In genomic region chr19:5567534-5568469, GRCm38 (mm10) we compare ENCODE assay signal across 8 mouse cellular contexts. TPM values are rescaled to one million over a fixed set of nuclear protein-coding genes. Genes with fewer than 3 reads are reported as not detected.
A peak's percentile ranks its signal among the peaks of the same experiment; 100 is the strongest.
DNase-seq lines count a peak whose midpoint lies in the region; ATAC-seq and TF ChIP-seq lines count a peak whose summit lies in the region.

Ap5b1 (plus strand) TSS chr19:5568025.

- H3K4me1 ChIP-seq in E14TG2a.4 (replicated peaks; ENCODE audit: low read depth, low read length): peaks cover 58% of the 10 kb centered on the region
- peaks cover 17% of the 10 kb centered on the region for H3K4me1 ChIP-seq in forebrain, embryonic 13.5 days
- H3K4me1 ChIP-seq in liver, postnatal 0 days (ENCODE audit: insufficient read depth): peaks cover 30% of the 10 kb centered on the region
- H3K4me1 ChIP-seq in neural tube, embryonic 14.5 days (ENCODE audit: control insufficient read depth, insufficient read depth, low read length): 0 out of 2 replicates have a peak, but pooled peaks cover 10% of the 10 kb centered on the region

- peak within 1 kb of the TSS; percentile 91 for H3K4me2 ChIP-seq in forebrain, embryonic 13.5 days
- H3K4me2 ChIP-seq in liver, postnatal 0 days (ENCODE audit: low read depth, low read length): peak within 1 kb of the TSS; percentile 100
- peak within 1 kb of the TSS; percentile 85 for H3K4me2 ChIP-seq in neural tube, embryonic 14.5 days (ENCODE audit: low read depth, low read length)

- peak within 1 kb of the TSS; percentile 84 for H3K27ac ChIP-seq in forebrain, embryonic 13.5 days
- peak within 1 kb of the TSS; percentile 92 for H3K27ac ChIP-seq in liver, postnatal 0 days (ENCODE audit: low read depth)
- H3K27ac ChIP-seq in neural tube, embryonic 14.5 days (ENCODE audit: low read depth, low read length): peak within 1 kb of the TSS; percentile 85

- ATAC-seq in forebrain, embryonic 13.5 days: peak; percentile 90
- peak; percentile 88 for ATAC-seq in liver, postnatal 0 days
- peak; percentile 90 for ATAC-seq in neural tube, embryonic 14.5 days (ENCODE audit: low read depth)

- peaks cover 43% of the 10 kb centered on the region for H3K27me3 ChIP-seq in E14TG2a.4 (ENCODE audit: insufficient read depth, low read length)
- H3K27me3 ChIP-seq in forebrain, embryonic 13.5 days: peaks cover 36% of the 10 kb centered on the region
- H3K27me3 ChIP-seq in liver, postnatal 0 days (ENCODE audit: insufficient read depth, low read length): peaks cover 17% of the 10 kb centered on the region
- peaks cover 3% of the 10 kb centered on the region; the same call in 1 of the 2 replicates for H3K27me3 ChIP-seq in neural tube, embryonic 14.5 days (ENCODE audit: control insufficient read depth, insufficient read depth, low read length)

- WGBS in forebrain, embryonic 13.5 days: under 1% methylated on average over 78 of the region's 102 CpGs
- under 1% methylated on average over 102 of the region's 102 CpGs for WGBS in large intestine, adult 2 months
- WGBS in liver, postnatal 0 days (ENCODE audit: insufficient replicate concordance): under 1% methylated on average over 69 of the region's 102 CpGs
- WGBS in neural tube, embryonic 14.5 days: under 1% methylated on average over 69 of the region's 102 CpGs

- TF ChIP-seq EP300 in liver, postnatal 0 days (IDR thresholded peaks at IDR 0.05; ENCODE audit: low read depth): no peak

- H3K36me3 ChIP-seq in E14TG2a.4 (ENCODE audit: insufficient read depth, low read length): peaks cover 24% of the 10 kb centered on the region
- 0 out of 2 replicates have a peak, but pooled peaks cover 8% of the 10 kb centered on the region for H3K36me3 ChIP-seq in forebrain, embryonic 13.5 days (ENCODE audit: poor library complexity, severe bottlenecking)
- H3K36me3 ChIP-seq in liver, postnatal 0 days (replicated peaks; ENCODE audit: insufficient read depth, low read length): peaks cover 21% of the 10 kb centered on the region
- no peaks in the 10 kb centered on the region for H3K36me3 ChIP-seq in neural tube, embryonic 14.5 days (ENCODE audit: control insufficient read depth, insufficient read depth, low read length)

- intact Hi-C loops in heart, postnatal 10 days (cut with DNase I): loop anchor here (1.0 to 5.0 kb wide), 2 partner anchors 39 to 136 kb away; no protein-coding TSS in a partner anchor

- peak within 1 kb of the TSS; percentile 78 for H3K9ac ChIP-seq in forebrain, embryonic 13.5 days
- H3K9ac ChIP-seq in liver, postnatal 0 days (replicated peaks): peak within 1 kb of the TSS; percentile 78
- peak within 1 kb of the TSS; percentile 78 for H3K9ac ChIP-seq in neural tube, embryonic 14.5 days (replicated peaks; ENCODE audit: low read depth, low read length)

- no peaks in the 10 kb centered on the region for H3K9me3 ChIP-seq in E14TG2a.4 (ENCODE audit: low read length)
- H3K9me3 ChIP-seq in forebrain, embryonic 13.5 days (replicated peaks): no peaks in the 10 kb centered on the region
- no peaks in the 10 kb centered on the region for H3K9me3 ChIP-seq in liver, postnatal 0 days (ENCODE audit: low read length)
- H3K9me3 ChIP-seq in neural tube, embryonic 14.5 days (ENCODE audit: control insufficient read depth, low read length): no peaks in the 10 kb centered on the region

- H3K4me3 ChIP-seq in E14TG2a.4 (replicated peaks; ENCODE audit: low read length): peak within 1 kb of the TSS; percentile 91
- H3K4me3 ChIP-seq in forebrain, embryonic 13.5 days: peak within 1 kb of the TSS; percentile 75
- H3K4me3 ChIP-seq in liver, postnatal 0 days (ENCODE audit: low read depth, low read length): peak within 1 kb of the TSS; percentile 84
- H3K4me3 ChIP-seq in neural tube, embryonic 14.5 days (ENCODE audit: low read depth, low read length): peak within 1 kb of the TSS; percentile 72

- DNase-seq in c-Kit-positive CD71-positive TER-119-positive erythroid progenitor cells, embryonic 14.5 days (ENCODE audit: low spot score): peak; percentile 81
- peak; percentile 94 to 96 for DNase-seq in heart, postnatal 10 days
- DNase-seq in large intestine, adult 2 months (ENCODE audit: low read depth, low spot score): no peak
- DNase-seq in liver, postnatal 0 days: peak; percentile 91
- DNase-seq in testis, postnatal 10 days (ENCODE audit: low spot score): peak; percentile 91

- TF ChIP-seq CTCF in E14TG2a.4 (conservative IDR thresholded peaks at IDR 0.05; ENCODE audit: low read length): peak; percentile 75
- peak; percentile 97 for TF ChIP-seq CTCF in liver, postnatal 0 days (IDR thresholded peaks at IDR 0.05; ENCODE audit: low read depth)

RNA-seq across cellular contexts. Expression of gene Ap5b1, which starts in this region (rescaled TPM):
- 1.4 and 1.7 TPM in 2 replicates for polyA plus RNA-seq in forebrain, embryonic 13.5 days (2015; fragmentation: Nextera tagmentation; extraction: Ambion mirVana)
- total RNA-seq in heart, postnatal 10 days (2021): 1 to 10 TPM; 4.1 to 4.5 TPM
- 11.9 and 19.5 TPM in 2 replicates for polyA plus RNA-seq in large intestine, adult 2 months (2012; rRNA removed)
- 3.1 and 3.4 TPM in 2 replicates for polyA plus RNA-seq in liver, postnatal 0 days (2015; fragmentation: Nextera tagmentation; extraction: Ambion mirVana)
- polyA plus RNA-seq in neural tube, embryonic 14.5 days (2014; fragmentation: Nextera tagmentation; extraction: Ambion mirVana): 2.6 and 3.7 TPM in 2 replicates
